Mouse (Mus musculus) c-Kit-positive CD71-positive TER-119-negative erythroid progenitor cells, embryonic 14.5 days (primary cell): ENCODE results near the gene Olfr1497.
"Not testable (repeated sequence)": the region's sequence is repeated elsewhere in the genome, so short reads cannot be mapped to it uniquely, and the experiment has no call there.

Source experiments
- DNase-seq: peaks from one replicate; pipeline ENCODE4 v3.0.0-alpha.2; 2013; ENCODE audit warnings: low read depth

Olfr1497 gene

DNA sequence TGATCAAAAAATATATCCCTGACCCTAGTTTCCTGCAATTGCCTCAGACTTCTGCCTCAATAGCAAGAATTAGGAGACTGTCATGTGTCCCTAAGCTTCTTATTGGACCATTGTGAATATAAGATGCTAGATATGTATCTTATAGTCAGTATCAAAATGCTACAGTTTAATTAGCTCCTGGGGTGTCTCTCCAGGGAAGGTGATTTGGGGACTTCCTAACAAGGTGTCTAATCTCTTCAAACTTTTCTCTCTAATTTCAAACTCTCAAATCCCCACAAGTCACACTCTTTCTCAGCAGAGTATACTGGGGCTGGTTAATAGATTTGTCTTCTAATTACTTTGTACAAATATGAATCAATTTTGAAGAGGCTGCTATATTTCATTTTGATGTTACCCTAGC lies at the start of gene Olfr1497:
Gene Olfr1497 (minus strand): TSS at position 101 of the 400 bp plus-strand sequence.
- DNase-seq, result no peak

DNA sequence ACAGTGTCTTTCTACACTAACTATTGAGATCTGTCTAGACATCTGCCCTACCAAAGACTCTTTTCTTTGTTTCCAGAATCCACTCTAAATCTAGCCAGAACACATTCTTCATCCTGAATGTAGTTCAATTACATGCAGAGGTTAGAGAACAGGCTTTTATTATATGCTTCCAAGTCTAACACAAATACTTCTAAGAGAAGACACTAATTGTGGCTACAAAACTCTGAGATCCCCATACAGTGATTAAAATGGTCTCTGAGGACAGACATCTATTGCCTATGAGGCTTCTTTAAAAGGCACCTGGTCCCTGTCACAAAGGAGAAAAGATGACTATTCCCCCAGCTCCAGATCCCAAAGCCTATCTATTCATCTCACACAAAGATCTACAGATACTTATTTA lies 32.4 kb upstream of the Olfr1497 start, which contains the start of gene Olfr1500:
Gene Olfr1500 (minus strand): TSS at position 101 of the 400 bp plus-strand sequence.
- DNase-seq, result no peak

GRCm38 (mm10) chr19:13828447-13828846 lies 30.4 kb upstream of the Olfr1497 start:
- DNase-seq, result no peak

GRCm38 (mm10) chr19:13820847-13821246 lies 22.8 kb upstream of the Olfr1497 start:
- DNase-seq, result no peak

- DNase-seq, result no peak
These were observed 21.3 kb upstream of the Olfr1497 start, which contains the start of gene Olfr1499 for GRCm38 (mm10) chr19:13819347-13819746. Gene Olfr1499, minus strand, starts transcription at chr19:13819447.

DNA sequence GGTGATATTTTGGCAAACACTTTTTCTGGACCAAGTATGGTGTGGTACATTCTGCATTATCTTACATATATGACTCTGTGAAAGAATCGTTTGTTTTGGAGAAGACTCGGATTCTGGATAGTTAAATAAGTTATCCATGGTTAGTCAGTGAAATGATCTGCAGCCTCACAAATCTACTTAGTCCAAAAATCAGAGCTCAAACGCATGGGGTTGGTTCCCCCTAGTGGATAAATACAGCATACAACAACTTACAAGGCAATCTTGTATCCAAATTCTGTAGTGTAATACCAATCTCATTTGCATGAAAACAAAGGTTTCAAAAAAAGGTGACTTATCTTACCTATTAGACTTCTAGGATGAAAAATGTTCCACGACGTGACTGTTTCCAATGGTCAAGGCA lies 20.8 kb upstream of the Olfr1497 start:
- no peak for DNase-seq

DNA sequence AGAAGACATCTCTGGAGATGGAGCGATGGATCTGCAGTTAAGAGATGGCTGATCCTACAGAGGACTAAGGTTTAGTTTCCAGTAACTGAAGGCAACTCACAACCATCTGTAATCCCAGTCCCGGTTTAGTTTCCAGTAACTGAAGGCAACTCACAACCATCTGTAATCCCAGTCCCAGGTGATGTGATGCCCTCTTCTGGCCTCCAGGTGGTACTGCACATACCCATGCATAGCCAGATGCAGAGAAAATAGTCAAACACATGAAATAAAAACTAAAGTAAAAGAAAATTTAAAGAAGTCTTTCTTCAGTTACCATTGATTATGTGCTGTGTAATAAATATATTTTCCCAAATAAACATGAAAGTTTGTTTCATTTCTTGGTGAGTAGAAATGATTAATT lies 14.8 kb upstream of the Olfr1497 start:
- DNase-seq, result no peak

DNA sequence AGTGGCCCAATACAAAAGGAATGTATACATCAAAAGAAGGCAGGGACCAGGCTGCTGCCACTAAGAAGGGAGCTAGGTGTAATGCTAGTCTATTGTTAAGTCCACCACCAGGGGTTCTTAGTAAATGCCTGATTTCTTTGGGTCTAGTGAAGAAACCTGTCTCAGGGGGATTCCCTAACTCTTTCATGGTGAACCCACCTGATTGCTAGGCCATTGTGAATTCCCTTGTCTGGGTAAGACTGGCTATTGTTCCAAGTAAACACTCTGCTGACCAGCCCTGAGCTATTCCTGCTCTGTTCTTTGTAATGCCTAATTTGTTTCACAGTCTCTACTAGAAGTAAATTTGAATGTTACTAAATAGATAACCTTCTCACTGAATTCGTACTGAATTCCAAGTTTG lies 7.5 kb upstream of the Olfr1497 start:
- not testable (repeated sequence) for DNase-seq

GRCm38 (mm10) chr19:13777578-13777977 lies 20.4 kb downstream of the Olfr1497 start, which contains the start of gene Olfr1496:
Gene Olfr1496, plus strand, starts transcription at chr19:13777878.
- DNase-seq, result no peak

GRCm38 (mm10) chr19:13768565-13769276 lies 29.3 kb downstream of the Olfr1497 start:
- DNase-seq, result no peak

DNA sequence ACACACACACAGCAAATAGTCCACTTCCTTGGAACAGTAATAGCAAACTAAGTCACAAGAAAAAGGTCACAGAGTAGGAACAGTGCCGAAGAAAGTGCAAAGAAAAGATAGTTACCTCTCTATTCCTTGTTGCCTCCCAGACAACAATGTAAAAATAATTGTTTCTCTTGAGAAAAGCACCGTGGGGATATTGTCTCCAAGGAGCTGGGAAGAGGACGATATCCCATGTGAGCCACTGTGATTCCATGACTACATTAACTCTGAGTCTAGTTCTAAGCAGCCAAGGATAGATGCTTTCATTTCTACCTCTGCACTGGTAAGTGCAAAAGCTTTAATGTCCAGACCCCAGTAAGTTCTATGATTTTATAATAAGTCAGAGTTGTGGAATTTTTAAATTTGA lies 33.7 kb downstream of the Olfr1497 start, which contains the start of gene Olfr1495:
Gene Olfr1495 (plus strand): TSS at position 301 of the 400 bp plus-strand sequence.
- DNase-seq, result no peak

- no peak for DNase-seq
These were observed 48.6 kb downstream of the Olfr1497 start for GRCm38 (mm10) chr19:13749366-13749765.
